ENCODE assay signal across 8 mouse cellular contexts in genomic region chr3:144205351-144206153, GRCm38 (mm10). TPM values are rescaled to one million over a fixed set of nuclear protein-coding genes. Genes with fewer than 3 reads are reported as not detected.
A peak's percentile ranks its signal among the peaks of the same experiment; 100 is the strongest.
DNase-seq lines count a peak whose midpoint lies in the region.

No protein-coding gene starts in this region.

- peak overlapping the region; percentile 97 for H3K4me3 ChIP-seq in megakaryocyte, embryonic 14.5 days (replicated peaks)

- DNase-seq in ZHBTc4 (ENCODE audit: low read depth, low spot score) = peak; percentile 95
- peak; percentile 77 to 92 for DNase-seq in cerebellum, postnatal 4 days (ENCODE audit: low spot score in 2 of 2)
- peak; percentile 91 for DNase-seq in gastrocnemius, adult 8-10 months (ENCODE audit: low spot score in 2 of 2)
- peak; percentile 80 for DNase-seq in induced T-regulatory cell, adult 2 months (ENCODE audit: low read depth)
- peak; percentile 84 to 94 for DNase-seq in left cerebral cortex, adult 9 months (ENCODE audit: low spot score in 2 of 2)
- DNase-seq in right cerebral cortex, adult 2 months (ENCODE audit: low spot score in 2 of 2) = peak; percentile 93
- DNase-seq in urinary bladder, postnatal 10 days (ENCODE audit: low spot score) = peak; percentile 81

- no peaks in the 10 kb centered on the region for H3K9me3 ChIP-seq in megakaryocyte, embryonic 14.5 days

- no peaks in the 10 kb centered on the region for H3K36me3 ChIP-seq in megakaryocyte, embryonic 14.5 days (replicated peaks; ENCODE audit: low read length)

- H3K27me3 ChIP-seq in megakaryocyte, embryonic 14.5 days (replicated peaks) = no peaks in the 10 kb centered on the region

- peaks cover 21% of the 10 kb centered on the region for H3K4me1 ChIP-seq in megakaryocyte, embryonic 14.5 days

RNA-seq across cellular contexts. Expression of gene Lmo4, which starts 0.5 kb away (rescaled TPM):
- 10 to 100 TPM; 20.3 to 23.5 (median 21.7) TPM for total RNA-seq in gastrocnemius, adult 8-10 months (2022)
- 16.9 and 44.2 TPM in 2 replicates for polyA plus RNA-seq in megakaryocyte, embryonic 14.5 days (2012; ENCODE audit: insufficient read depth, low replicate concordance)

Comparison
In these comparisons a context has a peak if more than half of its experiments do, and no peak if none do; other contexts are left out.
1. Peak in every context shown above with its lines: DNase-seq and H3K4me3 ChIP-seq.